Mouse (Mus musculus) bone marrow macrophage, adult 2 months (primary cell): ENCODE data around the gene Bckdhb.

ENCODE experiments used
- CTCF ChIP-seq: IDR thresholded peaks from 2 replicates; pipeline ENCODE4 v1.5.1; 2012; ENCODE audit warnings: low read depth, mild to moderate bottlenecking, low read length, moderate library complexity
- POLR2A ChIP-seq: IDR thresholded peaks from 2 replicates; pipeline ENCODE4 v1.6.1; 2012; ENCODE audit warnings: mild to moderate bottlenecking, low read depth, low read length, borderline replicate concordance

DNA sequence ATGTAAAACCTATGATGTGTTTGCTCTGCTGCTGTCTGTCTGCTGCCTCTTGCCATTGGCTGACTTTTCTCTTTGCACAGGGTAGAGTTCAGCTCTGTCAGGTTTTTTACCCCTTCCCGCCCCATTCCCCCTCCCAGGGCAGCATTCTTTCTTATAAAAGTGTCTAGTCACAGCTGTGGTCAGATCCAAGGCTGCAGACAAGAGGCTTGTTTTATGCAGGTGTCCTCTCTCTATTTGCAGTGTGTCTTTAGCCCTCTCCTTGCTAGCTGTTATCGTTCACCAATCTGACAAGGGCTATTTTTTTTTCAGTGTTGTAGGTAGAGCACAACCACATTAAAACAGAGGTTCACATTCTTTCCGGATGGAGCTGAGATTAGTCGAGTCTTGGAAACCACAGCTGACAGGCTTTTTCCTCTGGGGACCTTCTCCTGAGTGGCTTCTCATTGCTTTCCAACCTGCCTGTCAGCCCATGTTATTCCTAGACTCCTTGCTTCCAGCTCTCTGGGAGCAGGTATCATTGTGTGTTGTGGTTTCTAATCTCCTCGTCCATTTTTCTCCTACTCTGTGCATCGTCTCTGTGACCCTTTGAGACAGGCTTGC lies 105.8 kb downstream of the Bckdhb start:
- TF ChIP-seq POLR2A: no peak
- TF ChIP-seq CTCF: no peak
